Mouse (Mus musculus) neural tube, embryonic 14.5 days (tissue): ENCODE results near the gene Sh2b1. TPM values are rescaled to one million over a fixed set of nuclear protein-coding genes. Genes with fewer than 3 reads are reported as not detected.
A peak's percentile ranks its signal among the peaks of the same experiment; 100 is the strongest.

ENCODE experiments used
- ATAC-seq: fragments of 200-750 bp; cut with Nextera tagmentation; 2 replicates; pipeline ENCODE4 v1.8.0; 2017; ENCODE audit warnings: low read depth, mild to moderate bottlenecking, moderate TSS enrichment, moderate library complexity
- H3K27ac ChIP-seq: fragments of 300-500 bp; sonication (generic); 2 replicates; pipeline ENCODE4 v1.5.1; 2014; ENCODE audit warnings: low read depth, mild to moderate bottlenecking, control low read depth, low read length, moderate library complexity, mixed read lengths
- H3K27me3 ChIP-seq: fragments of 300-500 bp; sonication (generic); 2 replicates; pipeline ENCODE4 v1.6.1; 2014; ENCODE audit warnings: low read length; ENCODE audit not compliant: control insufficient read depth, insufficient read depth
- H3K36me3 ChIP-seq: fragments of 300-500 bp; sonication (generic); 2 replicates; pipeline ENCODE4 v1.6.1; 2014; ENCODE audit warnings: low read length, mixed read lengths; ENCODE audit not compliant: control insufficient read depth, insufficient read depth
- H3K4me1 ChIP-seq: fragments of 300-500 bp; sonication (generic); 2 replicates; pipeline ENCODE4 v1.6.1; 2014; ENCODE audit warnings: low read length; ENCODE audit not compliant: control insufficient read depth, insufficient read depth
- H3K4me2 ChIP-seq: fragments of 300-500 bp; sonication (generic); 2 replicates; pipeline ENCODE4 v1.6.1; 2014; ENCODE audit warnings: mild to moderate bottlenecking, low read depth, low read length, control low read depth
- H3K4me3 ChIP-seq: fragments of 300-500 bp; sonication (generic); 2 replicates; pipeline ENCODE4 v1.5.1; 2014; ENCODE audit warnings: low read depth, low read length, control low read depth, mixed read lengths
- H3K9ac ChIP-seq: fragments of 300-500 bp; sonication (generic); replicated peaks from 2 replicates; pipeline ENCODE4 v1.6.1; 2014; ENCODE audit warnings: low read depth, mild to moderate bottlenecking, control low read depth, low read length, mixed read lengths
- H3K9me3 ChIP-seq: fragments of 300-500 bp; sonication (generic); 2 replicates; pipeline ENCODE4 v1.6.1; 2016; ENCODE audit warnings: low read length; ENCODE audit not compliant: control insufficient read depth
- WGBS: fragments of 180-500 bp; shearing (Covaris S2); extraction: QIAGEN DNeasy Blood & Tissue Kit; methylation state at CpG from one replicate; pipeline ENCODE4 v1.1.7; 2014; 5-methylcytosine and 5-hydroxymethylcytosine counted together
- polyA plus RNA-seq: library from polyadenylated mRNA; unstranded; fragments of >200 nt; fragmentation: Nextera tagmentation; extraction: Ambion mirVana; gene quantifications from 2 replicates; pipeline ENCODE4 v1.2.1, GENCODE M21; 2014

Gene Sh2b1
- polyA plus RNA-seq, 1 experiment from 2014 or later = 61.1 TPM

DNA sequence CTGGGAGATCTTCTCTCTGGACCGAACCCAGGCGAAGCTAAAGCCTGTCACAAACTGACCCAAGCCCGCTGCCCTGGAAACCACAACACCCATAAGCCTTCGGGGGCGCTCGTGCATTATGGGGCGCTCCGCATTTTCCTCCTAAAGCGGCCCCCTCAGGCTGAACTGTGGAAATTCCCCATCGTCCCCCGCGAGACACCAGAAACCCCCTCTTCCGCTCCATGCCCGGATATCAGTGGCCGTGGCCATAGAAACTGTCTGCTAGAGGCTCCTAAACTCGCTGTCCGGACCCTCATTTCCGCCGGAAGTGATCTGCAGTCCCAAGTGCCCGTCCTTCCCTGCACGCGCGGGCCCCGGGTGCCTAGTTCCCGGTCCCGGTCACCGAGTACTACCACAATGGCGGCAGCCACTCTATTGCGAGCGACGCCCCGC lies 11.8 kb upstream of the Sh2b1 start, which contains the start of gene Tufm:
TSS of gene Tufm (plus strand) at position 310 of the 432 bp plus-strand sequence.
- H3K27me3 ChIP-seq = no peaks in the 10 kb centered on the region
- H3K9ac ChIP-seq = peak within 1 kb of the TSS; percentile 55
- ATAC-seq = peak; percentile 94
- H3K4me1 ChIP-seq = peaks cover 7% of the 10 kb centered on the region
- peak within 1 kb of the TSS; percentile 76 for H3K27ac ChIP-seq
- H3K36me3 ChIP-seq = peaks cover 14% of the 10 kb centered on the region
- H3K9me3 ChIP-seq = no peaks in the 10 kb centered on the region
- peak within 1 kb of the TSS; percentile 58 for H3K4me3 ChIP-seq
- under 1% methylated on average over 31 of the region's 32 CpGs for WGBS
- peak within 1 kb of the TSS; percentile 88 for H3K4me2 ChIP-seq

DNA sequence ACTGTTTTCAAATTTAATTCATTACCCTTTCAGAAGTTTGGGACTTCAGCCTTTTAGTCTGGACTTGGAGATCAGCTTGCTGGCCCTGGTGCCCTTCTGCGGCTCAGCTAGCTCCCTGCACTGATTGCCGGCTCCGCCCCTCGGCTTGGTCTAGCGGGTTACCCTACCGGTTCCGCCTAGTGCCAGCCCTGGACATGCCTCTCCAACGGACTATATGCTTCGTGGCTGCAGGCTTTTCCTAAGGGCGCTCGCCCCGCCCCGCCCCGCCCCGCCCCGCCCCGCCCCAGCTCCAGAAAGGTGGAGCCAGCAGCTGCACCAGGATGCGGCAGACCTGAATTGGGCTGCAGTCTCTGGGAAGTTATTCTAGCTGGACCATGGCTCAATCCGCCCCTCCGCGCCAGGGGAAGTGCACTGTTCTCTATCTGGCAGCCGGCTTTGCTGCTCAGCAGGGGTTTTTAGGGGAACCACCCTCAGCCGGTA lies 7.2 kb upstream of the Sh2b1 start:
- Histone ChIP-seq H3K27me3 (no peaks in the 10 kb centered on the region), H3K9ac (peak overlapping the region; percentile 39), H3K27ac (peak overlapping the region; percentile 52; the same call in 1 of the 2 replicates), H3K9me3 (no peaks in the 10 kb centered on the region), H3K36me3 (no peaks in the 10 kb centered on the region), H3K4me2 (peak overlapping the region; percentile 55), H3K4me1 (no peaks in the 10 kb centered on the region), H3K4me3 (peak overlapping the region; percentile 24)
- WGBS = under 1% methylated on average over 23 of the region's 23 CpGs
- peak; percentile 57 for ATAC-seq

- Histone ChIP-seq H3K4me1 (no peaks in the 10 kb centered on the region), H3K27ac (no peak overlapping the region), H3K36me3 (no peaks in the 10 kb centered on the region), H3K9me3 (no peaks in the 10 kb centered on the region), H3K4me3 (no peak overlapping the region), H3K27me3 (no peaks in the 10 kb centered on the region), H3K4me2 (no peak overlapping the region), H3K9ac (no peak overlapping the region)
- 25% methylated on average over 5 of the region's 5 CpGs for WGBS
- ATAC-seq = no peak
Measured at GRCm38 (mm10) chr7:126481699-126482098, 6.5 kb upstream of the Sh2b1 start.

GRCm38 (mm10) chr7:126474486-126474955 lies 703 bp downstream of the Sh2b1 start:
- peak overlapping the region; percentile 87 for H3K4me2 ChIP-seq
- peak; percentile 21 for ATAC-seq
- H3K27ac ChIP-seq = peak overlapping the region; percentile 91
- WGBS = 2% methylated on average over 27 of the region's 27 CpGs
- H3K4me1 ChIP-seq = peaks cover 16% of the 10 kb centered on the region
- H3K27me3 ChIP-seq = no peaks in the 10 kb centered on the region
- H3K36me3 ChIP-seq = peaks cover 18% of the 10 kb centered on the region
- peak overlapping the region; percentile 96 for H3K9ac ChIP-seq
- no peaks in the 10 kb centered on the region for H3K9me3 ChIP-seq
- peak overlapping the region; percentile 83 for H3K4me3 ChIP-seq

DNA sequence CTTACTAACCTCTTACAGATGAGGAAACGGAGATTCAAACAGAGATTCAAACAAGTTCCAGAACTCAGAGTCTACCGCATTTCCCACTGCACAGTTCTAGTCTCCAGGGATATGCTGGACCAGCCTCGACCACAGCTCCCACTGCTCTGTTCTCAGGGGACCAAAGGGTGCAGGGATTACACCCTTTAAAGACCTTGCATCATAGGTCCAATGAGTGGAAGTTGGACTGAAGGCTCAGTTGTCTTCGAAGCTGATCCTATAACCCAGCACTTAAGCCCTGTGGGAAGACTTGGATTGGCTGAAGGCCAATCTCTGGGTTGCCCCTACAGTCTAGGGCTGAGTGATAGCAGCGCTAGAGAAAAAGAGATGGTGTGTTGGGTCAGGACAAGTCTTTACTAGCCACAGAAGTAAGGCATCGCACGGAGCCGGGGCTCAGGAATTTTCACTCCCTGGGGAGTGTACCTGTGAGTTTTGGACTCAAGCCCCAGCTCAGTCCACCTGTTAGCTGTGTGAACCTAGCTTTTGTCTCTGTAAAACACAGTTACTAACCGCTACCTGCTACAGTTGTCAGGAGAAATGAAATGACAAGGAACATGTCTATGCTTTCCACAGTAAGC lies 1.6 kb downstream of the Sh2b1 start:
- Histone ChIP-seq H3K9me3 (no peaks in the 10 kb centered on the region), H3K4me2 (peak overlapping the region; percentile 87), H3K27ac (no peak overlapping the region), H3K9ac (peak overlapping the region; percentile 96; the same call in 1 of the 2 replicates), H3K27me3 (no peaks in the 10 kb centered on the region), H3K4me3 (peak overlapping the region; percentile 83; the same call in 1 of the 2 replicates), H3K36me3 (peaks cover 24% of the 10 kb centered on the region), H3K4me1 (peaks cover 16% of the 10 kb centered on the region)
- ATAC-seq = no peak
- 87% methylated on average over 9 of the region's 9 CpGs for WGBS

GRCm38 (mm10) chr7:126472713-126473112 lies 2.5 kb downstream of the Sh2b1 start:
- ATAC-seq = no peak
- H3K4me2 ChIP-seq = no peak overlapping the region
- H3K9ac ChIP-seq = no peak overlapping the region
- H3K4me1 ChIP-seq = peaks cover 16% of the 10 kb centered on the region
- H3K27me3 ChIP-seq = no peaks in the 10 kb centered on the region
- peaks cover 30% of the 10 kb centered on the region for H3K36me3 ChIP-seq
- no peaks in the 10 kb centered on the region for H3K9me3 ChIP-seq
- H3K4me3 ChIP-seq = no peak overlapping the region
- 94% methylated on average over 16 of the region's 16 CpGs for WGBS
- H3K27ac ChIP-seq = no peak overlapping the region

DNA sequence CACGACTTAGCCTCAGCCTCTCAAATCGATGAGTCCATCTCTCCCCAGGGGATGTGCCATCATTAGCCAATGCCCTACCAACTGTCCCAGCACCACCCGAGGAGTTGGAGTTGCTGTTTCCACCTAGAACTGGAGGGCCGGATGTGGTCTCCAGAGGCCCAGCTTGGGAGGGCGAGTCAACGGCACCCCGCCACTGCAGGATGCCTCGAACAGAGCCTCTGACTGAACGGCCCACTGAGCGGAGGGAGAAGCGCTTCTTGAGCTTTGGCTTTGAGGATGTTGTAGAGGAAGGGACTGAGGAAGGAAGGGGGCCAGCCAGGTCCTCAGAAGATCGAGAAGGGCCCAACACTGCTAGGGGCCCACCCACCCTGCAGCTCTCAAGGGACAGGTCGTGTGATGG lies 2.9 kb downstream of the Sh2b1 start:
- Histone ChIP-seq H3K9ac (no peak overlapping the region), H3K4me2 (no peak overlapping the region), H3K9me3 (no peaks in the 10 kb centered on the region), H3K27ac (no peak overlapping the region), H3K4me3 (no peak overlapping the region), H3K27me3 (no peaks in the 10 kb centered on the region), H3K4me1 (peaks cover 16% of the 10 kb centered on the region), H3K36me3 (peaks cover 35% of the 10 kb centered on the region)
- WGBS = 88% methylated on average over 13 of the region's 13 CpGs
- ATAC-seq = no peak

- no peak overlapping the region for H3K27ac ChIP-seq
- no peak overlapping the region for H3K9ac ChIP-seq
- H3K9me3 ChIP-seq = no peaks in the 10 kb centered on the region
- peaks cover 39% of the 10 kb centered on the region for H3K36me3 ChIP-seq
- no peaks in the 10 kb centered on the region for H3K27me3 ChIP-seq
- no peak for ATAC-seq
- no peak overlapping the region for H3K4me3 ChIP-seq
- no peak overlapping the region for H3K4me2 ChIP-seq
- 83% methylated on average over 4 of the region's 4 CpGs for WGBS
- H3K4me1 ChIP-seq = peaks cover 16% of the 10 kb centered on the region
Measured at GRCm38 (mm10) chr7:126471853-126472252, 3.4 kb downstream of the Sh2b1 start.

GRCm38 (mm10) chr7:126471361-126471760 lies 3.9 kb downstream of the Sh2b1 start:
- Histone ChIP-seq H3K4me1 (peaks cover 16% of the 10 kb centered on the region), H3K9ac (no peak overlapping the region), H3K4me2 (no peak overlapping the region), H3K27ac (no peak overlapping the region), H3K36me3 (peaks cover 43% of the 10 kb centered on the region), H3K27me3 (no peaks in the 10 kb centered on the region), H3K4me3 (no peak overlapping the region), H3K9me3 (no peaks in the 10 kb centered on the region)
- 96% methylated on average over 5 of the region's 5 CpGs for WGBS
- no peak for ATAC-seq
